Mouse (Mus musculus) neural tube, embryonic 12.5 days (tissue): ENCODE data around the gene Slc16a12. TPM values are rescaled to one million over a fixed set of nuclear protein-coding genes. Genes with fewer than 3 reads are reported as not detected.

Experiments
- ATAC-seq: fragments of 200-750 bp; cut with Nextera tagmentation; 2 replicates; pipeline ENCODE4 v1.8.0; 2017; ENCODE audit warnings: low read depth, mild to moderate bottlenecking, moderate TSS enrichment, moderate library complexity; ENCODE audit not compliant: low FRiP score
- H3K27ac ChIP-seq: fragments of 300-500 bp; sonication (generic); 2 replicates; pipeline ENCODE4 v1.5.1; 2016
- H3K27me3 ChIP-seq: fragments of 300-500 bp; sonication (generic); replicated peaks from 2 replicates; pipeline ENCODE4 v1.6.1; 2016; ENCODE audit warnings: mild to moderate bottlenecking
- H3K36me3 ChIP-seq: fragments of 300-500 bp; sonication (generic); 2 replicates; pipeline ENCODE4 v1.6.1; 2016; ENCODE audit warnings: mild to moderate bottlenecking
- H3K4me1 ChIP-seq: fragments of 300-500 bp; sonication (generic); 2 replicates; pipeline ENCODE4 v1.6.1; 2016
- H3K4me2 ChIP-seq: fragments of 300-500 bp; sonication (generic); replicated peaks from 2 replicates; pipeline ENCODE4 v1.6.1; 2016; ENCODE audit warnings: mild to moderate bottlenecking
- H3K4me3 ChIP-seq: fragments of 300-500 bp; sonication (generic); 2 replicates; pipeline ENCODE4 v1.5.1; 2016
- H3K9ac ChIP-seq: fragments of 300-500 bp; sonication (generic); 2 replicates; pipeline ENCODE4 v1.6.1; 2016; ENCODE audit warnings: mild to moderate bottlenecking
- H3K9me3 ChIP-seq: fragments of 300-500 bp; sonication (generic); 2 replicates; pipeline ENCODE4 v1.6.1; 2016; ENCODE audit warnings: mild to moderate bottlenecking
- WGBS: fragments of 180-500 bp; shearing (Covaris S2); methylation state at CpG from one replicate; pipeline ENCODE4 v1.1.7; 2016; 5-methylcytosine and 5-hydroxymethylcytosine counted together
- microRNA-seq: library from miRNA; unstranded; fragments of <30 nt; microRNA quantifications from one replicate; pipeline ENCODE4, GENCODE M21; 2017
- polyA plus RNA-seq: library from polyadenylated mRNA; unstranded; fragments of >200 nt; fragmentation: Nextera tagmentation; extraction: Ambion mirVana; gene quantifications from 2 replicates; pipeline ENCODE4 v1.2.1, GENCODE M21; 2016

Gene Slc16a12
- polyA plus RNA-seq, 1 experiment from 2014 or later: 2.4 TPM

DNA sequence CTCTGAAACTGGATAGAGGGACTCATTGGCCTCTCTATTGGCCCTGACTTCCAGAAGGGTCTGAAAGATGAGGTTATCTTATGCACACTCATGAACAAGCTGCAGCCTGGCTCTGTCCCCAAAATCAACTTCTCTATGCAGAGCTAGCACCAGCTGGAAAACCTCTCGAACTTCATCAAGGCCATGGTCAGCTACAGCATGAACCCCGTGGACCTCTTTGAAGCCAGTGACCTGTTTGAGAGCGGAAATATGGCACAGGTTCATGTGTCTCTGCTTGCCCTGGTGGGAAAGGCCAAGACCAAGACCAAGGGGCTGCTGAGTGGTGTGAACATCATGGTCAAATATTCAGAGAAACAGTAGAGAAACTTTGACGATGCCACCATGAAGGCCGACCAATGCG is 123.3 kb downstream of the Slc16a12 start:
- H3K4me3 ChIP-seq: no peak overlapping the region
- H3K27ac ChIP-seq: no peak overlapping the region
- no peaks in the 10 kb centered on the region for H3K36me3 ChIP-seq
- ATAC-seq: no peak
- no peak overlapping the region for H3K4me2 ChIP-seq
- WGBS: 93% methylated on average over 6 of the region's 6 CpGs
- no peaks in the 10 kb centered on the region for H3K4me1 ChIP-seq
- H3K27me3 ChIP-seq: no peaks in the 10 kb centered on the region
- no peaks in the 10 kb centered on the region for H3K9me3 ChIP-seq
- no peak overlapping the region for H3K9ac ChIP-seq

DNA sequence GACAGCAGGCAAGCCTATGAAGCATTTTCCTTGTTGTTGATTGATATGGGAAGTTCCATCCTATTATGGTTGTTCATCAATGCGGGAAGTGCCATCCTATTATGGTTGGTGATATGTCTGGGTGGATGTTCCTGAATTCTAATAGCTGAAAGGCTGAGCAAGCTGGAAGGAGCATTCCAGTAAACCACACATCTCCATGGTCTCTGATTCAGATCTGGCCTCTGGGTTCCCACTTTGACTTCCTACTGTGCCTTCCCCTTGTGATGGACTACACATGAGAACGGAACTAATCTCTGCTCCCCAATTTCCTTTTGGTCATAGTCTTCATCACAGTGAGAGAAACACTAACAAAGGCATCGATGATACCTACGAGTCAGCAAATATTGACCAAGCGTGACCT is 126.2 kb downstream of the Slc16a12 start:
- WGBS: 96% methylated on average over 5 of the region's 5 CpGs
- Histone ChIP-seq H3K9me3 (no peaks in the 10 kb centered on the region), H3K9ac (no peak overlapping the region), H3K4me2 (no peak overlapping the region), H3K36me3 (no peaks in the 10 kb centered on the region), H3K4me3 (no peak overlapping the region), H3K4me1 (no peaks in the 10 kb centered on the region), H3K27ac (no peak overlapping the region), H3K27me3 (no peaks in the 10 kb centered on the region)
- ATAC-seq: no peak

Small RNA genes within 50 kb of the gene (microRNA-seq; reads per million reads assigned to microRNA genes)
- gene Gm27476: not detected

Other genes with a start within 250 kb of the Slc16a12 start
- gene Lipa, start 219.8 kb downstream of the Slc16a12 start, polyA plus RNA-seq: 23.1 and 23.9 TPM in 2 replicates
- gene Ifit2, start 196.6 kb downstream of the Slc16a12 start, polyA plus RNA-seq: 3.5 and 4.5 TPM in 2 replicates
- gene Ifit3, start 163.8 kb downstream of the Slc16a12 start, polyA plus RNA-seq: 0.18 and 0.23 TPM in 2 replicates
- 0.25 and 0.50 TPM in 2 replicates for gene Ifit1bl1, start 145.3 kb downstream of the Slc16a12 start, polyA plus RNA-seq
- 0.09 TPM in 1 of 2 replicates, not detected in the other for gene Ifit3b, start 139.3 kb downstream of the Slc16a12 start, polyA plus RNA-seq
- 0.22 TPM in 1 of 2 replicates, not detected in the other for gene Ifit1bl2, start 106.5 kb downstream of the Slc16a12 start, polyA plus RNA-seq
- 0.08 and 0.18 TPM in 2 replicates for gene Ifit1, start 106.4 kb downstream of the Slc16a12 start, polyA plus RNA-seq
- 9.2 and 9.9 TPM in 2 replicates for gene Pank1, start 132.2 kb upstream of the Slc16a12 start, polyA plus RNA-seq
- gene Kif20b, start 175.1 kb upstream of the Slc16a12 start, polyA plus RNA-seq: 40.6 and 41.5 TPM in 2 replicates